Mouse (Mus musculus): ENCODE results near the gene 1700001K19Rik. TPM values are rescaled to one million over a fixed set of nuclear protein-coding genes. Genes with fewer than 3 reads are reported as not detected.
"Not testable (repeated sequence)": the region's sequence is repeated elsewhere in the genome, so short reads cannot be mapped to it uniquely, and the experiment has no call there.

1700001K19Rik gene
- total and polyA plus RNA-seq, 3 experiments: not detected

- dilution Hi-C loops (cut with MboI; ENCODE audit: extremely low pct_ligation_motif_present, extremely low pct_unique_long_range_greater_than_20kb, low sequenced_read_pairs): no loop called here
- no peak for DNase-seq (ENCODE audit: extremely low read depth)
- Histone ChIP-seq H3K9ac (ENCODE audit: insufficient read depth, low read depth) (no peak within 1 kb of the TSS), H3K4me3 (replicated peaks in 1 of 3; ENCODE audit: low read depth in 2 of 3, low read length in 2 of 3, poor library complexity in 1 of 3) (peak within 1 kb of the TSS in 1 of 3 experiments; percentile 30), H3K4me2 (ENCODE audit: insufficient read depth, low read depth, poor library complexity, severe bottlenecking) (peak within 1 kb of the TSS; percentile 59), H3K27ac (ENCODE audit: insufficient read depth, low read depth) (peak within 1 kb of the TSS; percentile 75), H3K27me3 (replicated peaks) (no peaks in the 10 kb centered on the region), H3K79me2 (replicated peaks; ENCODE audit: control insufficient read depth, extremely low read depth, insufficient read depth, poor library complexity, severe bottlenecking) (0 out of 2 replicates have a peak, but pooled peaks cover under 1% of the 10 kb centered on the region), H3K4me1 (ENCODE audit: control insufficient read depth in 1 of 2, insufficient read depth in 2 of 2) (peaks cover 35 to 72% of the 10 kb centered on the region in 2 experiments), H3K36me3 (replicated peaks in 1 of 2; ENCODE audit: control insufficient read depth in 1 of 2, insufficient read depth in 1 of 2, low read length in 1 of 2) (no peaks in the 10 kb centered on the region), H3K9me3 (replicated peaks; ENCODE audit: low read length) (no peaks in the 10 kb centered on the region)
- 0 out of 2 replicates have a peak, but pooled peaks have one; percentile 33 for TF ChIP-seq BHLHE40 (IDR thresholded peaks at IDR 0.05; ENCODE audit: low read depth, low read length)
- no peak for TF ChIP-seq MEF2A (IDR thresholded peaks at IDR 0.05; ENCODE audit: borderline replicate concordance, low read depth, low read length)
- in situ Hi-C loops (cut with MboI; ENCODE audit: low pct_ligation_motif_present, low pct_unique_long_range_greater_than_20kb, low sequenced_read_pairs): no loop called here
These were observed 20.1 kb upstream of the 1700001K19Rik start, which contains the start of gene Hsp90aa1 for GRCm38 (mm10) chr12:110702556-110702955. TSS of gene Hsp90aa1 (minus strand) at chr12:110702728.

GRCm38 (mm10) chr12:110701363-110701762, 18.9 kb upstream of the 1700001K19Rik start:
- DNase-seq (ENCODE audit: extremely low read depth): peak; percentile 71
- H3K9me3 ChIP-seq (replicated peaks; ENCODE audit: low read length); H3K27me3 ChIP-seq (replicated peaks); H3K36me3 ChIP-seq (replicated peaks in 1 of 2; ENCODE audit: control insufficient read depth in 1 of 2, insufficient read depth in 1 of 2, low read length in 1 of 2); H3K4me2 ChIP-seq (ENCODE audit: insufficient read depth, low read depth, poor library complexity, severe bottlenecking); H3K79me2 ChIP-seq (replicated peaks; ENCODE audit: control insufficient read depth, extremely low read depth, insufficient read depth, poor library complexity, severe bottlenecking); in situ Hi-C loops (cut with MboI; ENCODE audit: low pct_ligation_motif_present, low pct_unique_long_range_greater_than_20kb, low sequenced_read_pairs); dilution Hi-C loops (cut with MboI; ENCODE audit: extremely low pct_ligation_motif_present, extremely low pct_unique_long_range_greater_than_20kb, low sequenced_read_pairs); H3K4me3 ChIP-seq (replicated peaks in 1 of 3; ENCODE audit: low read depth in 2 of 3, low read length in 2 of 3, poor library complexity in 1 of 3): not testable (repeated sequence)
- TF ChIP-seq CHD2 (IDR thresholded peaks at IDR 0.05; ENCODE audit: low read length): 0 out of 2 replicates have a peak, but pooled peaks have one; percentile 47
- TF ChIP-seq ZMIZ1 (IDR thresholded peaks at IDR 0.05; ENCODE audit: low read depth, low read length): peak; percentile 59
- TF ChIP-seq POLR2A (IDR thresholded peaks at IDR 0.05; ENCODE audit: low read depth, low read length): peak; percentile 46; the same call in 1 of the 2 replicates
- TF ChIP-seq BHLHE40 (IDR thresholded peaks at IDR 0.05; ENCODE audit: low read depth, low read length): peak; percentile 72
- peak; percentile 66 for TF ChIP-seq SIN3A (IDR thresholded peaks at IDR 0.05; ENCODE audit: low read length)
- peak; percentile 32; the same call in 1 of the 2 replicates for TF ChIP-seq HCFC1 (IDR thresholded peaks at IDR 0.05; ENCODE audit: low read depth, low read length)
- peak; percentile 88 for TF ChIP-seq MAX (IDR thresholded peaks at IDR 0.05; ENCODE audit: low read length)
- peak; percentile 89 for TF ChIP-seq MAZ (IDR thresholded peaks at IDR 0.05; ENCODE audit: low read depth, low read length)
- TF ChIP-seq MYC (IDR thresholded peaks at IDR 0.05; ENCODE audit: low read depth, low read length): peak; percentile 97
- 0 out of 2 replicates have a peak, but pooled peaks have one; percentile 33 for TF ChIP-seq TBP (conservative IDR thresholded peaks at IDR 0.05; ENCODE audit: low read depth, low read length)
- TF ChIP-seq ETS1 (conservative IDR thresholded peaks at IDR 0.05; ENCODE audit: low read depth, low read length): 0 out of 2 replicates have a peak, but pooled peaks have one; percentile 18
- TF ChIP-seq JUND (conservative IDR thresholded peaks at IDR 0.05; ENCODE audit: low read depth, low read length): peak; percentile 90
- peak; percentile 25; the same call in 1 of the 2 replicates for TF ChIP-seq MAFK (IDR thresholded peaks at IDR 0.05; ENCODE audit: insufficient replicate concordance, low read length)
- TF ChIP-seq IRF4 (IDR thresholded peaks at IDR 0.05; ENCODE audit: low read depth, low read length): peak; percentile 24; the same call in 1 of the 2 replicates
- peak; percentile 53; the same call in 1 of the 2 replicates for TF ChIP-seq TCF12 (IDR thresholded peaks at IDR 0.05; ENCODE audit: low read depth, low read length)
- H3K27ac ChIP-seq (ENCODE audit: insufficient read depth, low read depth): peak overlapping the region; percentile 70
- H3K4me1 ChIP-seq (ENCODE audit: control insufficient read depth in 1 of 2, insufficient read depth in 2 of 2): peaks cover 34 to 72% of the 10 kb centered on the region in 2 experiments
- H3K9ac ChIP-seq (ENCODE audit: insufficient read depth, low read depth): peak overlapping the region; percentile 5; the same call in 1 of the 2 replicates

All from CH12.LX (cell line).